Mouse (Mus musculus) regulatory T cell (primary cell): ENCODE measurements around the gene Prrg3.

Source experiments
- in situ Hi-C: fragments of 300-600 bp; cut with MboI, MseI; formaldehyde crosslinking; loops from one replicate; pipeline ENCODE4 v1.15.1; 2025; ENCODE audit warnings: high pct_unique_total_duplicates

Prrg3 gene

DNA sequence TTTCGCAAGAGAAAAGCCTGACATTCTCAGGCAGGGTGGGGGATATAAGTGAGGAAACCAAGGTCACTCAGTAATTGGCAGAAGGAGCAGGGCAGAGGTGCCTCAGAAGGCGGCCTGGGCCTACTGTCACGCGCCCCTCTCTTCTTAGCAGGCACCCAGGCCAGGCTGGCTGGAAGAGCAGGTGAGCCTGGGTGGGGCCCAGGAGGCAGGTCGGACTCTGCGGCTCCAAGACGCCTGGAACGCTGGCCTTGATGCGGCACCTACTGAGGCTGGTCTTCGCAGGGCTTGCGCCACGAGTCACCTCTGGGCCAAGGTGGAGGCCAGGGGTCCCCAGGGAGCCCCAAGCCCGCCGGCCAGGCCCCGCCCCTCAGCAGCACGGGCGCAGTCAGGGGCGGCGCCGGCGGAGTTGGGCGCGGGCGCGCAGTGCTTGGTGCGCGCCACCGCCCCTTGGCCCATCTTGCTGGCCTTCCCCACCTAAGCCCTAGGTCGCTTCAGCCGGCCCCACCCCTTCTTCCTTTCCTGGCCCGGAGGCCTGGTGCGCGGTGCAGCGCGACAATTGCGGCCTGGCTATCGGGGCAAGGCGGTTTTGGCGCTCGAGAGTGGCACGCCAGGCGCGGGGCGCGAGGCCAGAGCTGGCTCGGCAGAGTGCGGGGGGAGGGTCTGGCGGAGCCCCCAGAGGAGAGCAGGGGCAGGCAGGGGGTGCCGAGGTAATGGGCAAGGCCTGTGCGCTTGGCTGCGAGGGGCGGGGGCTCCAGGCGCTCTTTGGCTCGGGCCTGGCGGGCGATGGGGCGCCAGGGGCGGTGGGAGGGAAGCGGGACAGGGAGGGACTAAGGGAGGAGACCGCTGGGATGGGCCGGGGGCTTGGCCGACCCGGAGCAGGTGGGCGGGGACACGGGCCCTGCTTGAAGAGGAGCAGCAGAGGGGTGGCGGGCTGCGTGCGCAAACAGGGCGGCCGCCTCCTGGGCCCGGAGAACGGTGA lies at the start of gene Prrg3:
Gene Prrg3 (plus strand): TSS at position 552 of the 979 bp plus-strand sequence.
- in situ Hi-C loops, result no loop called here

DNA sequence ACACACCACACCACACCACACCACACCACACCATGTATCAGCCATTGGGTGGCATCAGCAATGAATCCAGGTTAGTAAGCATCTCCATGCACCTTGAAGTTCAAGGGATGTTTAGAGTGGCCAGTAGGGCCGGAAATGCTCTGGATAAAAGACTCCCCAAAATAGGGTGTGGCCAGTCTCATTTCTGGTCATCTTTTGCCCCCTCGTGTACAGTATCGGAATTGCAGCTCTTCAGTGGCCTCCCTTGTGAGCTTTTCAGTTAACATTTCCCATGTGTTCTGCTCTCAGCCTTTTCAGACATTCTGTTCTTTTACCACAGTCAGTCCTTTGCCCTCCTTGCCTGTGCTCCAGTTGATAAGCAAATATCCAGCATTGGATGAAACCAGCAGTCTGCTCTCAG lies 15.8 kb upstream of the Prrg3 start:
- in situ Hi-C loops, result loop anchor here (5.0 kb wide), 1 partner anchor 299 kb away; no protein-coding TSS in a partner anchor

DNA sequence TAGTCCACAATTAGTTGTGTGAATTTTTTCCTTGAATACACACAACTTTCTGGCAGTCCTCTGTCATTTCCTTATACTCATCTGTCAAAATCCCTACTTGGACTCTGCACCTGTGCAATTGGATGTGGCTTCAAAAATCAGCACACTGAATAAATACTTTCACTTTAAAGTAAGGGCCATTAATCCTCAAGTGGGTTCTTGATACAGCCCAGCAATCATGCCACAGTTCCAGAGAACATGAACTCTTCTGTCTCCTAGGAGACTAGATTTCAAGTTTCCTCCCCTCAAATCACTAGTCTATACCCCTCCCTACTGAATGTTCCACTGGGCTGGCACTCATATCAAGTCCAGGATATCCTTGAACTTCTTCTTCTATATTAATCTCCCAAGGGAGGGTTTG lies 4.1 kb upstream of the Prrg3 start:
- in situ Hi-C loops, result loop anchor here (5.0 kb wide), 1 partner anchor 681 kb away; no protein-coding TSS in a partner anchor

DNA sequence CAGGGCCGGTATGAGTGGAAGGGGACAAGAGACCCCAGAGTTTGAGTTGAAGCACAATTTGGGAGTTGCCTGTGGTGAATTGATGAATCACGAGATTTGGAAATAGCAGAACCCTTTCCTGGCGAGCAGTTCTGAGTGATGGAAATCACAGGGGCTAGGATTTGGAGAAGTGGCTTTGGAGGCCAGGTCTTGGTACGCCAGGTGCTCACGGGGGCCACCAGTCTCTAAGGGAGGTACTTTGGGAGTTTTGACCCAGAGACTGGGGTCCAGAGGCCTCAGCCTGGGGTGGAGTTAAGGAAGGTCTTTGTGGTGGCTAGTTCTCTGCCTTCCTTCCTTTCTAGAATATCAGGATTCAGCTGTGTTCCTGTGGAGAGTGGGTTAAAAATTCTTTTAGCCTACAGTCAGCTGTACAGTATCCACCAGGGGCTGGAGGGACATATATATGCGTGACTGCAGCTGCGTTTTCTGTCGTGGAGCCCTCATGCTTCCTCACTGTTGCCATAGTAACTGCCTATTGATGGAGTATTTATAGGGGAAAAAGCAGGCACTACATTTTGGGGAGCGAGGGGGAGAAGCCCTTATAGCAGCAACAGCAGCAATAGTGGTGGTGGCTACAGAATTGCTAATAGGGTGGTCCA lies 970 bp downstream of the Prrg3 start:
- in situ Hi-C loops, result no loop called here

DNA sequence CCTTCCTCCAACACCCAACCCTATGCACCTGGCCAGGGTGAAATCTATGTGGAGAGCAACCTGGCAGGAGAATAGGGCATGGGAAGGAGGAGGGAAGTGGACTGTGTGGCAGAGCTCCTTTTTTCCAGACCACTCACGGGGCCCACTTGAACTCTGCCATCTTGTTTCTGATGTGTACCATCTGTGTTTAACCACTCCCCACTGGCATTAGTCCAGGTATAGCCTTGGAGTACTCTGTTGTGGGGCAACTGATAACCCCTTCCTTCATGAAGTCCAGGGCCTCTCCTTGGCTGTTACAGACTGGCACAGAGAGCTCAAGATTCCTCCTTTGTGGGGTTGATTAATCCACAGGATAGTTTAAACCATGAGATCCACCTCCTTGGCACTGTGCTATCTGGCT lies 5.8 kb downstream of the Prrg3 start:
- in situ Hi-C loops, result no loop called here

DNA sequence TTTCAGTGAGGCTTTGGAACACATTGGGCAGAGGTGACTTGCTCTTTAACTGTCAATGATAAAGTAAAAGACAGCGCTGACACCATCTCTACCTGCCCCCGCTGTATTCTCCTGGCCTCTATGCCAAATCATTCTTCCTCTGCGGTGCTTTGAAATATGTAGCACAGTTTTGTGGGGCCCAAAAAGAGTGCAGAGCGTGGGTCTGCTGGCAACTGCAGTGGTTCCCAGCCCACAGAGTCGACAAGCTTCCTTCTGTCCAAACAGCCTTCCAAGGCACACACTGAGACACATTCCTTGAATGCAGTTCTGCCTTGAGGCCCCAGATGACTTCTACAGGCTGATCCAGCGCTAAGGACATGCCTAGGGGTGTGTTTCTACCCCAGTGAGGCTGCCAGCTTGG lies 6.4 kb downstream of the Prrg3 start:
- in situ Hi-C loops, result no loop called here

DNA sequence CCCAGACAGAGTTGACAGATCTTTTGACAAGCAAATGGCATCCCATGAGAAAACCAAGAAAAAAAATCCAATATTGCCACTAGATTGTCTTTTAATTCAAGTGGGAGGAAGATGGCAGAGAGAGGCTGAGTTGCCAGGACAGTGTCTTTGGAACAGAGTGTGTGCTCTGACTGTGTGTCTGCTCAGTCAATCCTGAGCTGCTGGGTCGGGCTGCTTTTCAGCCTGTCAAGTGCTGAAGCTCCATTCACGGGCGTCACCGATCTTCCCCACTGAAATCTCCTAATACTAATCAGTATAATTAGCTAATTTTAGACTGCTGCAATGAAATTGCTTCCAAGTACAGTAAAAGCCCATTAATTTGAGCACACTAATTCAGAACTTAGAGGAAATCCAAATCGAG lies 8.9 kb downstream of the Prrg3 start:
- in situ Hi-C loops, result no loop called here

DNA sequence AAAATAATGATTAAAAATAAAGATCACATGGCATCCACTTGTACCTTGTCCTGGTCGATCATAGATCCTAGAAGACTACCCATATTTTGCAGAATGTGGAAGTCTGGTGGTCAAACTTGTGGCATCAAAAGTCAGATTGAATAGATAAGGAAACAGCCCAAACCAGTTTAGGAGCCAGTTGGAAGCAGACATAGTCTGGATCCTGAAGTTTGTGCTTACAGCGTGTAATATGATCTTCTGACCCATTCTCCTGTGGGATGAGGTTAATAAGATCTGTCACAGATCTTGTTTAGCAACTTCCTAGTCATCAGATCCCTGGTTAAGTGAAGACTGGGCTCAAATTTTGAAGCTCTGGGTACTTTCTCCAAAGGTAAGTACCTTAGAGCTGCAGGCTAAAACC lies 10.3 kb downstream of the Prrg3 start, which contains the start of gene Fate1:
Gene Fate1 (plus strand): TSS at position 301 of the 400 bp plus-strand sequence.
- in situ Hi-C loops, result no loop called here

DNA sequence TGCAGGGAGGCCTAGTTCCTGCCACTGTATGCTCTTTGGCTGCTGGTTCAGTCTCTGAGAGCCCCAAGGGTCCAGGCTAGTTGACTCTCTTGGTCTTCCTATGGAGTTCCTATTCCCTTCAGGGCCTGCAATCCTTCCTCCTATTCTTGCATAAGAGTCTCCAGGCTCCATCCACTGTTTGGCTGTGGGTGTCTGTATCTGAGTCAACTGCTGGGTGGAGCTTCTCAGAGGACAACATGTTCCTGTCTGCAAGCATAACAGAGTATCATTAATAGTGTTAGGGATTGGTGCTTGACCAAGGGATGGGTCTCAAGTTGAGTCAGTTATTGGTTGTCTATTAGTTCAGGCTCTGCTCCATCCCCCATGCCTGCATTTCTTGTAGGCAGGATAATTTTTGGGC lies 15.3 kb downstream of the Prrg3 start:
- in situ Hi-C loops, result loop anchor here (25.0 kb wide), 1 partner anchor 835 kb away; no protein-coding TSS in a partner anchor

DNA sequence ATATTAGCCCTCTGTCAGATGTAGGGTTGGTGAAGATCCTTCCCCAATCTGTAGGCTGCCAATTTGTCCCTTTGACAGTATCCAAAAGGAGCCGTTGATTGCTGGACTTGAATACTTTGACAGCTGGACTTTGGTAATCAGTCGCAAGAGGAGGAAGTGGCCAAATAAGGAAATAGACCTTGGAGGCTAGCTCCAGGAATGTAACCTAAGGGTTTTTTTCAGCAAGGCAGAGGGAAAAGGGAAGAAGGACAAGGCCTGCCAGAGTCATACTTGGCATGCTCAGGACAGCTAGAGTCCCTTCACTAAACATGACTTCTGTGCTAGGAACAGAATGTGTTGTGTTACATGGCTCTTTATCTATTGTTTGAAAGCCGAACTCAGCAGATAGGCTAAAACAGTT lies 18.0 kb downstream of the Prrg3 start:
- in situ Hi-C loops, result loop anchor here (25.0 kb wide), 1 partner anchor 832 kb away; no protein-coding TSS in a partner anchor

DNA sequence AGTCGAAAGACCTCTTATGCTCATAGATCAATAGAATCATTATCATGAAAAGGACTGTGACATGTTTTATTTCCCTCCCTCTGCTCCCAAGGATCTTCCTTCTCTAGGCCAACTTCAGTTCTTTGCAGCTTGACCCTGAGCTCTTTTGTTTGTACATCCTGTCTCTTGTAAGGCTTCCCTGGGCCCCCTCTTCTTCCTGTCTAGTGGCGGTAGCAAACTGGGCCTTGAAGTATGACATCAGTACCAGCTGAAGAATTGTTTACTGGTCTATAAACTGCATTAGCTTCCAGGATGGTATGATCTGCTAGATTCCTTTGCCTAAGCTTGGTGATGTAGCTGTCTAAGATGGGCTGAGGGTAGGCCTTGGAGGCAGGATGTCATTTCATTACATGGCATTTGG lies 18.9 kb downstream of the Prrg3 start:
- in situ Hi-C loops, result loop anchor here (25.0 kb wide), 1 partner anchor 831 kb away; no protein-coding TSS in a partner anchor

DNA sequence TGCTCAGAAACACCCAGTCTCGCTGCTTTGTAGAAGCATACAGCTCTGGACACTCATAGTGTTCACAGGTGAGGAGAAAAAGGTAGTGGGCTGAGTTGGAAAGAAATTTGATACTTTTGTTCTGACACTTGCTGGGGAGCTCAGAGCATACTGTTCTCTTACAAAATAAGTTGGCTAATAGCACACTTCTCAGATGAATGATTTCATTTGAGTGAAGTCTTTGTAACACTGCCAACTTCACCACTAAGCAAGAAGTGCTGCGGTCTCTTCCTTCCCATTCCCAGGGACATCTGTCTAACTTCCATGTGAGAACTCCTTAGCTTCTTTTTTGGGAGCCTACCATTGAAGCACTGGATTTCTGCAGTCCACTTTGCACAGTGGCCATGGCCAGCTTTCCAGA lies 20.8 kb downstream of the Prrg3 start:
- in situ Hi-C loops, result loop anchor here (25.0 kb wide), 1 partner anchor 829 kb away; no protein-coding TSS in a partner anchor

DNA sequence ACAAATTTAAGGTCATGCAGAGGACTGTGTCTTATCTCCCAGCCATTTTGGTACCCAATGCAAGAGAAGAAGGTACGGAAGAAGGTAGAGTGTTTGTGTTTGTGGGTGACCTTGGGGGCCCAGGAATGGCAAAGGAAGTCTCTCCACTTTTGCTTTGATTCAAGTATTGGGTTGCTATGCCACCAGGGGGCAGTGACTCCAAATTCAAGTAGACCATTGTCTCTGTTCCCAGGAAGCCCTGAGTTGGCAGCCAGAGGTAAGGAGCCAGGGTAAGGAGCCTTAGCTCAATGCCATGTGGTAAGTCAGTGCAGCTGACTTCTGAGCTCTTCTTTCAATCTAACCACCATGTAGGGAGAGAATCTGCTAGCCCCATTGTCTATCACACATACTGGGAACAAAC lies 21.4 kb downstream of the Prrg3 start:
- in situ Hi-C loops, result loop anchor here (25.0 kb wide), 1 partner anchor 829 kb away; no protein-coding TSS in a partner anchor

DNA sequence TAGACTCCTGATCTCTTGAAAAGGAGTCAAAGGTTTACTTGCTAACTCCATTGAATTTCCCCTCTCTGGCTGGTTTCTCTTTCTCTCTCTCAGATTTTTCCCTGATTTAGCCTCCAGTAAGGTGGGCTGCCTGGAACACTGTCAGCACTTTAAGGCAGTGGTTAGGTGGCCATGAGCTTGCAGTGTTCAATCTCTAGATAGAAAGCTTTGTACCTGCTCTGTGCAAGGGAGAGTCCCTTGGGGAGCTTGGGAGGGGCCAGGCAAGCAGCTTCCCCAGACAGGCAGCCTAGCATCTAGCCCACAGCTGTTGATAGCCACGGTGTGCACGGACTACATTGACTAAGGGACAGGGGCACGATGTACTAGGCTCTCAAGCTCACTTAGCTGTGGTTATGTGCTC lies 29.1 kb downstream of the Prrg3 start, which contains the start of gene Cnga2:
Gene Cnga2 (plus strand): TSS at position 301 of the 400 bp plus-strand sequence.
- in situ Hi-C loops, result loop anchor here (25.0 kb wide), 1 partner anchor 821 kb away; no protein-coding TSS in a partner anchor

DNA sequence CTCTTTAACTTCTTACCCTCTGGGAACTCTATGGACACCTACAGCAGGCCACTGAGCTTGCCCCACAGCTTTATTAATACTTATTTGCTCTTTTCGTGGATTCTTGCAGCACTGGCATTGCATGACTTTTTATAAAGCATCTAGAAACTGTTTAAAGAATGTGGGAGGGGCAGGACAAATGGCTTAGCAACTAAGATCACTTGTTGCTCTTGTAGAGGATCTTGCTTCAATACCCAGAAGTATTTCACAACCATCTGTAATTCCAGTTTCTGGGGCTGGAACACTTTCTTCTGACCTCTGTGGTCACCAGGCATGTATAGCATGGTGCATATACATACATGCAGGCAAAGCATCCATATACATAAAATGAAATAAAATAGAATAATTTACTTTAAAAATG lies 33.5 kb downstream of the Prrg3 start:
- in situ Hi-C loops, result loop anchor here (25.0 kb wide), 1 partner anchor 816 kb away; no protein-coding TSS in a partner anchor

DNA sequence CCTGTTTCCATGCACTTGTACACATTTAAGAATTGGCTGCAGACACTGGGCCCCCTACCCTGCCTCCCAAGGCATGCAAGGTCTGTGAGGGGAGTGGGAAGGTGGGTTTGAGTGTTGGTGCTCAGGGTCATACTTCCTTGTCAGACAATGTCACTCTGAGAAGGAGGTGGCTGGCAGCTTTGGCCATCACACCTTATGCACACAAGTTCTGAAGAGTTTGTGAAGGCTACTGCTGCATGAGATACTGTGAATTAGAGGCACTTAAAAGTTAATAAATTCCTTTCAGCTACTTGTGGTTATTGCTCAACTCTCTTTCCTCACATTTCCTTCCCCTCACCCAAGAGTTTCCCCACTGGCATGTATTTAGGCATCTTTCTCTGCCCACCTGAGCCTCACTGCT lies 47.5 kb downstream of the Prrg3 start:
- in situ Hi-C loops, result no loop called here

DNA sequence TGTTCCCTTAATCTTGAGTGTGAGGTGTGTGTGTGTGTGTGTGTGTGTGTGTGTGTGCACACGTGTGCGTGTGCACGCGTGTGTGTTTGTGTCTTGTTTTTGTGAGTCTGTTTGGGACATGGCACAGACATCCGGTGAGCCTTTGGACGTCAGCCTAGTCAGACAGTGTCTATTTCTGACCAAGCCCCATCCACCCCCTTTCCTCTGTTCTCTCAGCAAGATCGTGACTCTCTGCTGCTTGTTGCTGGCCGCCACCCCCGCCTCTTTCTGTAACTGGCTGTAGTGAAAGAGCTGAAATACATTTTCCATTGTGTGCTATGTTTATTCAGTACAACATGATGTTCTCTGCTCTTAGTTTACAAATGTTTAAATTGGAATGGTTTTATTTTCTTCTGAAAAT lies 49.8 kb downstream of the Prrg3 start:
- in situ Hi-C loops, result no loop called here

DNA sequence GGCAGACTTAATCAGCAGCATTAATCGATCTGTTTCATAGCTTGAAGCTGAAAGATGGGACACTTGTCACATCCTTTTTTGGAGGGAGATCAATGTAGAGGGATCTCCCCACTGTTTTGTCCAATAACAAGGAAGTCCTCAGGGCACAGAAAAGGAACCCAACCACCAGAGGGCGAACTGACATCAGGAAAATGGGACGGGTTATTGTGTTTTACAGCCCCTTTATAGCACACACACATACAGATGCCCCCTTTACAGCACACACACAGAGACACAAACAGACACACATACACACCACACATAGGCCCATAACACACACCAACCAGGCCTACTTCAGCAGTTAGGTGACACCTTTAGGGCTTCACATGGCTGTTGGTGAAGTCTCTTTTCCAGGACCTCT lies 50.4 kb downstream of the Prrg3 start:
- in situ Hi-C loops, result no loop called here

DNA sequence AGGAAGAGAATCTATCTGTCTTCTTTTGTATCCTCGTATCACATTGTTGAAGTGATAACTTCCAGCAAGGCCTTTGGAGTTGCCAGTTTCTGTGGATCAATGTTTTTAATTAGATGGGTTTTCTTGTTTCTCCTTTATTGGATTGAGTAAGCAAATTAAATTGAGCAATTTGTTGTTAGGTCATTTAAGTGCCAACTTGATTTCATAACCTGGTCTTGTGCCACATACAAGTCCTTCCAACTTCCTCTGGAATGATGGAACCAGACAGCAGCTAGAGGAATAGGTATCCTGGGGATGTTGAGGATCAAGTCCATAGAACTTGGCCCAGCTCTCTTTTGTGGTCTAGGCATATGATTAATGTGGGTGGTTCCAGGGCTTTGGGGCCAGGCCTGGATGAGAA lies 59.8 kb downstream of the Prrg3 start:
- in situ Hi-C loops, result no loop called here
